Mouse (Mus musculus) liver, adult 2 months (tissue): ENCODE measurements around the gene Fam207a.

Experiments
- CTCF ChIP-seq: fragments of 200-500 bp; IDR thresholded peaks from 2 replicates; pipeline ENCODE4 v1.5.1; 2011; ENCODE audit warnings: low read depth, low read length, control low read depth
- POLR2A ChIP-seq: fragments of 200-500 bp; IDR thresholded peaks from 2 replicates; pipeline ENCODE4 v1.6.1; 2011; ENCODE audit warnings: low read length, control low read depth; ENCODE audit not compliant: insufficient read depth; ENCODE audit errors: extremely low read depth

DNA sequence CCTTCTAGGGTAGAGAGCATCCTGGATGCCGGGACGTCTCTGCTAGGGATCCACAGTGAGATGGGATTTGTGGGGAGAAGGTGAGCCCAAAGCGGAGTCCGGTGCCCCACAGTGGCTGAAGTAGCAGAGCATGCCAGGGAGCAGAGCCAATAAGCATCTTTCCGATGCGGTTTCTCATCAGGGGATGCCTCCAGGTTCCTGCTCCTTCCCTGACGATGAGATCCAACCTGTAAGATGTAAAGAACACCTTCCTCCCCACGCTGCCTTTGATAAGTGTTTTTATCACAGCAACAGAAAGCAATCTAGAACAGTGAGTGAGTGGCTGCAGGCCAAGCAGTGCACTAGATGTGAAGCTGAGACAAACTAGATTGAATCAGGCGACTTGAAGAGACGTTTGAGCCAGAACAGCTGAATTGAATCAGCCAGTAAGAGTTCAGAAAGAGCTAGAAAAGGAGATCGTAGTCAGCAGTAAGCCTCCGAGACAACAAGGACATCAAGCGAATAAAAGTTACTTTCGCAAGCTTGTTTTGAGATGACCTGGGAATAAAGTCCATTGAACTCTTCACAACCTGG, 880 bp upstream of the Fam207a start:
- TF ChIP-seq CTCF, result no peak
- no peak for TF ChIP-seq POLR2A
